Mouse (Mus musculus) embryonic facial prominence, embryonic 11.5 days (tissue): ENCODE measurements around the gene Ski. TPM values are rescaled to one million over a fixed set of nuclear protein-coding genes. Genes with fewer than 3 reads are reported as not detected.

ENCODE experiments used
- ATAC-seq: fragments of 200-750 bp; cut with Nextera tagmentation; replicated peaks from 2 replicates; pipeline ENCODE4 v1.8.0; 2017; ENCODE audit warnings: low read depth; ENCODE audit not compliant: insufficient number of reproducible peaks, low FRiP score, low TSS enrichment
- DNase-seq: peaks from one replicate; pipeline ENCODE4 v3.0.0-alpha.2; 2015; ENCODE audit warnings: low spot score
- H3K27ac ChIP-seq: fragments of 300-500 bp; sonication (generic); replicated peaks from 2 replicates; pipeline ENCODE4 v1.5.1; 2014; ENCODE audit warnings: mild to moderate bottlenecking, low read depth, low read length, control low read depth
- H3K27me3 ChIP-seq: fragments of 300-500 bp; sonication (generic); 2 replicates; pipeline ENCODE4 v1.6.1; 2014; ENCODE audit warnings: mild to moderate bottlenecking, low read length, moderate library complexity, mixed read lengths; ENCODE audit not compliant: control insufficient read depth, insufficient read depth
- H3K36me3 ChIP-seq: fragments of 300-500 bp; sonication (generic); replicated peaks from 2 replicates; pipeline ENCODE4 v1.6.1; 2014; ENCODE audit warnings: low read depth, mild to moderate bottlenecking, low read length, moderate library complexity, mixed read lengths; ENCODE audit not compliant: control insufficient read depth, insufficient read depth
- H3K4me1 ChIP-seq: fragments of 300-500 bp; sonication (generic); 2 replicates; pipeline ENCODE4 v1.6.1; 2014; ENCODE audit warnings: low read length, mixed read lengths; ENCODE audit not compliant: control insufficient read depth, insufficient read depth
- H3K4me2 ChIP-seq: fragments of 300-500 bp; sonication (generic); 2 replicates; pipeline ENCODE4 v1.6.1; 2014; ENCODE audit warnings: low read depth, mild to moderate bottlenecking, control low read depth, low read length, moderate library complexity
- H3K4me3 ChIP-seq: fragments of 300-500 bp; sonication (generic); 2 replicates; pipeline ENCODE4 v1.5.1; 2014; ENCODE audit warnings: low read depth, low read length, control low read depth
- H3K9ac ChIP-seq: fragments of 300-500 bp; sonication (generic); replicated peaks from 2 replicates; pipeline ENCODE4 v1.6.1; 2014; ENCODE audit warnings: mild to moderate bottlenecking, control low read depth, low read length
- H3K9me3 ChIP-seq: fragments of 300-500 bp; sonication (generic); replicated peaks from 2 replicates; pipeline ENCODE4 v1.6.1; 2016; ENCODE audit warnings: mild to moderate bottlenecking, low read length, inconsistent platforms, mixed read lengths; ENCODE audit not compliant: control insufficient read depth
- WGBS: fragments of 180-500 bp; shearing (Covaris S2); extraction: QIAGEN DNeasy Blood & Tissue Kit; methylation state at CpG from one replicate; pipeline ENCODE4 v1.1.7; 2014; 5-methylcytosine and 5-hydroxymethylcytosine counted together
- polyA plus RNA-seq: library from polyadenylated mRNA; unstranded; fragments of >200 nt; fragmentation: Nextera tagmentation; extraction: Ambion mirVana; gene quantifications from 2 replicates; pipeline ENCODE4 v1.2.1, GENCODE M21; 2014

Ski gene
- polyA plus RNA-seq = 15.4 and 15.9 TPM in 2 replicates

DNA sequence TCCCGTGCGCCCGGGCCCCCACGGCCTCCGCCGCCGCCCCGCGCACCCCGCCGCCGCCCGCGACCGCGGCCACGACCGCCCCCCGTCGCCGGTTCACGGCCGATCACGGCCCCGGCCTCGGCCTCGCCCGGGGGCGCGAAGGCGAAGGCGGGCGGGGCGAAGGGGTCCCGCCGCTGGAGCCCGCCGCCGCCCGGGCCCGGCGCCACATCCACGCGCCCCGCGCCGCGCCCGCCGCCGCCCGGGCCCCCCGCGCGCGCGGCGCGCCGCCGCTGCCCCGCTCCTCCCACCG lies at the start of gene Ski:
Ski (minus strand) TSS at position 41 of the 289 bp plus-strand sequence.
- no peaks in the 10 kb centered on the region for H3K9me3 ChIP-seq
- H3K27me3 ChIP-seq = no peaks in the 10 kb centered on the region
- no peak for DNase-seq
- H3K9ac ChIP-seq = peak within 1 kb of the TSS; percentile 94
- ATAC-seq = no peak
- no peaks in the 10 kb centered on the region; the same call in 1 of the 2 replicates for H3K36me3 ChIP-seq
- H3K4me1 ChIP-seq = peaks cover 5% of the 10 kb centered on the region
- 0% methylated on average over 3 of the region's 63 CpGs for WGBS
- peak within 1 kb of the TSS; percentile 91 for H3K4me3 ChIP-seq
- peak within 1 kb of the TSS; percentile 98 for H3K4me2 ChIP-seq
- peak within 1 kb of the TSS; percentile 89 for H3K27ac ChIP-seq

DNA sequence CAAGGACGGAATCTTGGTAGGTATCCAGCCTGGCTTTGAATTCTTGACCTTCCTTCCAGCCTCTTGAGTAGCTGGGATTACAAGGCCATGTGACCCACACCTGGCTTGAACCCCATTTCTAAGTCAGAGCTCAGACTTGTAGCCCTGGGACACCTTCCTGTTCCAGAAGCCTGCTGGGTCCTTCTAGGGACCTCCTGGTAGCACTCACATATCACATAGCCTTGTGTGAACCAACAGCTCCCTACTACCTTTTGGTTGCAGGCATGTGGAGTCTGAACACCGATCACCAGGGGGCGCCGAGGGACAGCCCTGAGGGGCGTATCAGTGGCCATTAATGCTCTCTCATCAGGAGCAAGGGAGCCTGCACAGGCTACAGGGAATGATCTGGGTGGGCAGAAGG lies 46.0 kb upstream of the Ski start:
- peak; percentile 37 for ATAC-seq
- no peak overlapping the region for H3K4me3 ChIP-seq
- DNase-seq = peak; percentile 81
- no peak overlapping the region for H3K9ac ChIP-seq
- H3K4me1 ChIP-seq = no peaks in the 10 kb centered on the region
- H3K9me3 ChIP-seq = no peaks in the 10 kb centered on the region
- 30% methylated on average over 5 of the region's 5 CpGs for WGBS
- H3K36me3 ChIP-seq = no peaks in the 10 kb centered on the region
- no peak overlapping the region for H3K4me2 ChIP-seq
- H3K27me3 ChIP-seq = no peaks in the 10 kb centered on the region
- no peak overlapping the region for H3K27ac ChIP-seq

DNA sequence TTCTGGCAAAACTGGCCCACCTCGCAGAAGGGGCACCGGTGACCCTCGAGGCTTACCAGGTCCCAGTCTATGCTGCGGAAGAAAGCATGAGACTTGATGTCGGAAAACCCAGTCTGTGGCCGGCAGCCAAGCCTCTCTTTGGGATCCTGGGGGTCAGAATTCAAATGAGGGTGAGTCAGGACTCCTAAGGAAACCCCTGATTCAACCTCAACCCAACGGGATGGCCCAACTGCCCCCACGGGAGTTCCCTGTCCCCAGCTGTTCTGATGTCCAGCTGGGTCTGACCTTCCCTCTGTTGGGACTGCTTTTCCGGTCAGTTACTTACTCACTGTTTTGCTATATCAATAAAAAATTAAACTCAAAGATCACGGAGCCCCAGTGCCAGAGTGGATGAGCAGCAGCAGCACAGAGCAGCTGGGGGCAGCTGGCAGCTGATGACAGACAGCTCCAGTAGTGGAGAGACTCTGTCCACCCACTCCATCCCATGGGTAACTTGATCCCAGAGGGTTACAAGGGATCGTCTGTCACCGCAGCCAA lies 45.3 kb upstream of the Ski start:
- DNase-seq = peak; percentile 31
- WGBS = 56% methylated on average over 12 of the region's 12 CpGs
- H3K4me2 ChIP-seq = no peak overlapping the region

DNA sequence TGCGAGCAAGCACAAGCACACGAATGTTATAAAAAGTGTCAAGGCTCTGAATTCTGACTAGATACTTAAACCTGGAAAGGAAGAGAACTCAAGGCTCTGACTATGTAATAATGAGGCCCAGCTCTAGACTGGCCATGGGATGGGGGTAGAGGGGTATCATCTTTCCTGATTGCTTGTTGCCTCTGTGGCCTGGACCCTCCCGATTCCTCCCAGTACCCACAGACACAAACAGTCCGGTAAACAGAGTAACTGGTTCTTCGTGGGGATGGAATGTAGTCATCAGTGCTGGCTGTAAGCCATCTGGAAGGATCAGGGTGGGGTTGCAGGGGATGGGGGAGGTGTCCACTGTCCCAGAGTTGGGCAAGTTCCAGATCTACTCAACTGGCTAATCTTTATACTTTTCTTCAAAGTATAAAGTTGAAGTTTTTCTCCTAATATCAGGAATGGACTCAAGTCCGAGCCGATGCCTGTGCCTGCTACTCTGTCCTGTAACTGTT lies 44.7 kb upstream of the Ski start:
- Histone ChIP-seq H3K9ac (no peak overlapping the region), H3K27ac (no peak overlapping the region), H3K4me2 (no peak overlapping the region), H3K27me3 (no peaks in the 10 kb centered on the region), H3K9me3 (no peaks in the 10 kb centered on the region), H3K4me3 (no peak overlapping the region), H3K4me1 (no peaks in the 10 kb centered on the region), H3K36me3 (no peaks in the 10 kb centered on the region)
- 63% methylated on average over 7 of the region's 7 CpGs for WGBS
- no peak for DNase-seq
- no peak for ATAC-seq

More for the DNA sequence above, 45.3 kb upstream of the Ski start:
- ATAC-seq = peak; percentile 49
- no peak overlapping the region for H3K4me3 ChIP-seq
- H3K36me3 ChIP-seq = no peaks in the 10 kb centered on the region
- no peaks in the 10 kb centered on the region for H3K4me1 ChIP-seq
- no peaks in the 10 kb centered on the region for H3K27me3 ChIP-seq
- no peak overlapping the region for H3K27ac ChIP-seq
- no peak overlapping the region for H3K9ac ChIP-seq
- no peaks in the 10 kb centered on the region for H3K9me3 ChIP-seq

DNA sequence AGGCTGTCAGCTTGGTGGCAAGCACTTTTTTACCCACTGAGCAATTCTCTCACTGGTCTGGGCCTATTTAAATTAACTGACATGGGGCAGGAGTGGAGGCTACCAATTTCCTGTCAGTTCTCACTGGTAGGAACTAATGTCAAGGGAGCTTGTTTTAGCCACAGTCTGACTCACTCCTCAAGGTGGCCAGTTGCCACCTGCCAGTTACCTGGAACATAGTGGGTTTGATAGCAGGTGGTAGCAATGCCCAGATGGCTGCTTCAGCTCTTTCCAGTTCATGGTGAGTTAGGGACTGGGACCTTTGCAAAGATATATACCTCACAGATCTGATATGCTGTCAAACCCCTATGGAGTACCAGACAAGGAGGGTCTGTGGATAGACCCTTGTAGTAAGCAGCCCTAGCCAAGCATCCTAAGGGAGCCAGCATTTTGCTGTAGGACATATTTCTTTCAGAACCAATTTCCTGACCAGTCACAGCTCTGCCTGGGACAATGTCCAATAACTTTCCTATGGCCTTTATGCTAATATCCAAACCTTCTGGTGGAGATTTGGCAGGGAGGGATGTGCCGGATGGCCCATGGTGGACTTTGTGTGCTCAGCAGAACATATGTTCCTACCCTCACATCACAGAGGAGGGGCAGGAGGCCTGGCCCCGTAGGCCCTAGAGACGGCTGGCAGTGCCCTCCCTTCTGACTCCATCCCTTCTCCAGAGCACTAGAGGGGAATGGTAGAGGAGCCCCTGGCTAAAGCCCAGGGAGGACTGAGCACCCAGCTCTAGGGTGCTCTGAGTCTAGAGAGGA lies 42.3 kb upstream of the Ski start:
- no peaks in the 10 kb centered on the region for H3K9me3 ChIP-seq
- 87% methylated on average over 3 of the region's 3 CpGs for WGBS
- H3K4me1 ChIP-seq = no peaks in the 10 kb centered on the region
- H3K27me3 ChIP-seq = no peaks in the 10 kb centered on the region
- DNase-seq (no peak), ATAC-seq (no peak)
- no peak overlapping the region for H3K9ac ChIP-seq
- H3K4me3 ChIP-seq = no peak overlapping the region
- H3K36me3 ChIP-seq = no peaks in the 10 kb centered on the region
- H3K27ac ChIP-seq = no peak overlapping the region
- H3K4me2 ChIP-seq = no peak overlapping the region

DNA sequence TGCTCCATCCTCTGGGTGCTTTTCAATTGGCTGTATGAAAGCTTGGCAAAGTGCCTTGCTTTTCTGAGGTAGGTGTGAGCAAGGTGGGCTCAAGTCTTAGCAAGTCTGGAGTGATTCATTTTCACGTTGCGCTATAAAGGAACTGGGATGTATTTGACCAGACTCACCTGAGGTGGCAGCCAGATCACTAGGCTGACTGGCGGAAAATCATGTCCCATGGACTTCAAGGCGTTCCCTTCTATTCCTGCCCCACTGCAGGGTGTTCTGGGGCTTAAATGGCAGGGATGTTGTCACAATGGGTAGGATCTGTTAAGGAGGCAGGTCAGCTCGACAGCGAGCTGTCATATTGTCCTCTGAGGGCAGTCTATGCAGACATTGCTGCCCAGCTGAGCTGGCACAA lies 29.9 kb upstream of the Ski start:
- H3K27ac ChIP-seq = no peak overlapping the region
- no peaks in the 10 kb centered on the region; the same call in 1 of the 2 replicates for H3K36me3 ChIP-seq
- no peak for ATAC-seq
- no peak for DNase-seq
- H3K9ac ChIP-seq = no peak overlapping the region
- no peak overlapping the region for H3K4me3 ChIP-seq
- WGBS = 93% methylated on average over 6 of the region's 6 CpGs
- H3K27me3 ChIP-seq = no peaks in the 10 kb centered on the region
- no peak overlapping the region for H3K4me2 ChIP-seq
- H3K9me3 ChIP-seq = no peaks in the 10 kb centered on the region
- peaks cover 3% of the 10 kb centered on the region; the same call in 1 of the 2 replicates for H3K4me1 ChIP-seq

DNA sequence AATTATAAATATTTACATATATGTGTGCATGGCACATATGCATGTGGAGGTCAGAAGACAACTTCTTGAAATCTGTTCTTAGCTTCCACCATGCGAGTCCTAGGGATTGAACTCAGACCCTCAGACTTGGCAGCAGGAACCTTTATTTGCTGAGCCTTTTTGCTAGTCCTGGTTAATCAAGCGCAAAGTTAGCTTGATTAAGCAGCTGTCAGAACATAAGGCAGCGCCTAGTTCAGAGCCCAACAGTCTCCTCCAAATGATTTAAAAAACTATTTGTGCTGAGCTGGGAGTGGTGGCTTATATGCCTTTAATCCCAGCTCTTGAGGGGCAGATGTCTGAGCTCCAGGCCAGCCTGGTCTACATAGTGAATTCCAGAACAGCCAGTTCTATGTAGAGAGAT lies 28.8 kb upstream of the Ski start:
- Histone ChIP-seq H3K36me3 (no peaks in the 10 kb centered on the region; the same call in 1 of the 2 replicates), H3K27ac (no peak overlapping the region), H3K9ac (no peak overlapping the region), H3K27me3 (no peaks in the 10 kb centered on the region), H3K4me1 (peaks cover 3% of the 10 kb centered on the region; the same call in 1 of the 2 replicates), H3K4me3 (peak overlapping the region; percentile 65; the same call in 1 of the 2 replicates), H3K4me2 (peak overlapping the region; percentile 93), H3K9me3 (no peaks in the 10 kb centered on the region)
- ATAC-seq (no peak), DNase-seq (no peak)
- WGBS = 79% methylated on average over 3 of the region's 3 CpGs
